Mouse (Mus musculus): ENCODE results near the gene Dclk3.

DNA sequence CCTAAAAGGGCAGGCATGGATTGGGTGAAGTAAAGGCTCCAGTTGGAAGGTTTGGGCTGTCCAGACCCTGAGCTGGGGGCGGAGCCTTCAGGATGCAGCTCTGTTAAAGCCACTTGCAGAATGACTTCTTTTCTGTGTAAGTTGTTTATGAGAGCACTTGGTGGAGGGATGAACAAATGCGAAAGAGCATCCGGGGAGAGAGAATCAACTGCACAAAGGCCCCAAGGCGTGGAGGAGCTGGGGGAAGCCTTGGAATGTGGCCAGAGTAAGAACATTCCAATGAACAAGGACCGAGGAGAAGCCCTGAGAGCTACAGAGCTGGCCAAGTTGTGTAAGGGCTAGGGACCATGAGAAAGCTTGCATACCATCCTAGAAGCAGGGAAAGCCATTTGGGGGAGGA is 16.3 kb upstream of the Dclk3 start:
- TF ChIP-seq CEBPB (IDR thresholded peaks at IDR 0.05; ENCODE audit: insufficient read depth, poor library complexity, severe bottlenecking) (no peak), POLR2AphosphoS2 (IDR thresholded peaks at IDR 0.05; ENCODE audit: insufficient read length, low read depth) (no peak), USF1 (IDR thresholded peaks at IDR 0.05; ENCODE audit: low read depth) (no peak), POLR2A (IDR thresholded peaks at IDR 0.05; ENCODE audit: insufficient read length, low read depth) (no peak), MYOG (IDR thresholded peaks at IDR 0.05; ENCODE audit: control insufficient read depth in 1 of 3, insufficient read depth in 1 of 3, insufficient read length in 2 of 3, low read depth in 2 of 3) (no peak), MYOD1 (IDR thresholded peaks at IDR 0.05; ENCODE audit: control insufficient read depth in 1 of 3, insufficient read length in 2 of 3, low read depth in 2 of 3) (no peak), REST (IDR thresholded peaks at IDR 0.05; ENCODE audit: insufficient read depth, insufficient read length) (no peak), E2F4 (IDR thresholded peaks at IDR 0.05; ENCODE audit: insufficient read depth) (no peak), MAX (IDR thresholded peaks at IDR 0.05; ENCODE audit: low read depth) (no peak)
